Mouse (Mus musculus) c-Kit-negative CD71-positive TER-119-positive erythroid progenitor cells, embryonic 14.5 days (primary cell): ENCODE measurements around the gene Gm19965.

ENCODE experiments used
- DNase-seq: peaks from one replicate; pipeline ENCODE4 v3.0.0-alpha.2; 2013; ENCODE audit warnings: low read depth, low spot score

Gm19965 gene

DNA sequence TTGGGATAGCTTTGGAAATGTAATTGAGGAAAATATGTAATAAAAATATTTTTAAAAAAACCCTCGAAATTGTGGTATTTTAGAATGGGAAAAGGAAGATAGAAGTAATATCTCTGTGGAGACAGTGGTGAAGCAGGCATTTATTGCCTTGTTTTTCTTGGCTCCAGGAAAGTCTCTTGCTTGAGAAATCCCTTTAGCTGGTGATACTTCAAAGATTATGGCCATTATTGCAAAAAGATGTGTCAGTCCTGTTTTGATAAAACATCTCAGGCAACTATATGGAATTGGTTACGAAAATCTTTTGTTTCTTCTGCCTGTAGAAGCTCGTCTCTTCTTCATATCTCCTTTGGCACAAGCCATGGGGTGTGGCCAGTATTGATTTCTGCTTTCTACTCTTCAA is at the start of gene Gm19965:
Gene Gm19965 (plus strand): TSS at position 301 of the 400 bp plus-strand sequence.
- no peak for DNase-seq

DNA sequence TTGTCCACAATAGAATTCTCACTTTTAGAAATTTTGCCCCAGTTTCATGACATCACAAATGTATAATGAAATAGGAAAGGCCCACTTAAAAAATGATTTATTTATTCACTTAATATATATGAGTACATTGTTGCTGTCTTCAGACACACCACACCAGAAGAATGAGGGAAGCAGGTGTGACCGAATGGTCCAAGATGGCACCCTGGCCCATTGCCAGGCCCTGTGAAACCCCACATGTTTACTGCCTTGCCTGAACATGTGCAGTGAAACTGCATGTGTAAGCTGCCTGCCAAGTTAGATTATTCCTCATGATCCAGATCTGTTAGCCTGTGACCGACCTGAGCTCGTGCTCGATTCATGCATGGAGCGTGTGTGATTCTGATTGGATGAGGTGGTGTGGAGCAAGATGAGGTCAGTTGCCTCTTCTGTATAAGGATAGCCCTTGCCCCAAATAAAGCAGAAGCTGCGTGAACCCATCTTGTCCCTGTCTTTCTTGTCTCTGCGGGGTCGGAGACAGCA is 20.3 kb upstream of the Gm19965 start:
- no peak for DNase-seq
